Mouse (Mus musculus): ENCODE results near the gene Ip6k1. TPM values are rescaled to one million over a fixed set of nuclear protein-coding genes. Genes with fewer than 3 reads are reported as not detected.

The Ip6k1 gene
- 10 to 100 TPM; 45.2 to 48.0 TPM for total RNA-seq (2021)

DNA sequence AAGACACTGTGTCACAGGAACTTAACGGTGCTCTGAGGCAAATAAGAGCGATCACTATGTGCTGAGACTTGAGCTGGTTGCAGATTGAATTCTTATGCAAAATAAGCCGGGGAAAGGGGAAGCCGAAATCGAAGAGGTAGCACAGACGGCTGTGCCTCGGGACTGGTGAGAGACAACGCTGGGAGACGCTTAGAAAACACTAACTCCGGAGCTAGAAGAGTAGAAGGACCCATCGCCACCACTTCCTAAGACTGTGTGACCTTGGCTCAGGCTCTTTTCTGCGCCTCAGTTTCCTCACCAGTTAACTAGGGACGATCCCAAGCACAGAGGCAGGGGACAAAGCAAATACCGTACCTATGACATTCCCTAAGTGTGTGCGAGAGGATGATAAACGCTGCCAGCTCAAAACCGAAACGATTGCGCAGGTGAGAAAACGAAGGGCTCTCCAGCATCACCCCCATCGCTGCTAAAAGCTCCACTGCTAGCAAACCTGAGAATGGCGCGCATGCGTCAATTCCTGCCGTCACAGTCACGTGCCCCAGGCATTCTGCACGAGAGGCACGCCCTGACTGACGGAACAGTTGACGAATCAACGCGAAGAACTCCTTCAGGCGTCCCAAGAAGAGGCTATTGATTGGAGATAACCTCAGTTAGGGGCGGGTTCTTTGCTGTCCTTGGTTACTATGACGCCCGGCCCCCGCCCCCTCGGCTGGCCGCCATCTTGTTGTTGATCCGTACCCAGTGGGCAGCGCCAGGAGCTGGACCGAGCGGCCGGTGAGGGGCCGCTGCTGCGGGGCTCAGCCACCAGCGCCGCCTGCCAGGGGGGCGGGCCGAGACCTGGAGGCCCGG, at the start of gene Ip6k1:
Ip6k1 (plus strand) TSS at position 580 of the 849 bp plus-strand sequence.
- DNase-seq: peak; percentile 99 to 100
- intact Hi-C loops (cut with DNase I): loop anchor here (2.0 kb wide), 1 partner anchor 49 kb away; no protein-coding TSS in a partner anchor

DNA sequence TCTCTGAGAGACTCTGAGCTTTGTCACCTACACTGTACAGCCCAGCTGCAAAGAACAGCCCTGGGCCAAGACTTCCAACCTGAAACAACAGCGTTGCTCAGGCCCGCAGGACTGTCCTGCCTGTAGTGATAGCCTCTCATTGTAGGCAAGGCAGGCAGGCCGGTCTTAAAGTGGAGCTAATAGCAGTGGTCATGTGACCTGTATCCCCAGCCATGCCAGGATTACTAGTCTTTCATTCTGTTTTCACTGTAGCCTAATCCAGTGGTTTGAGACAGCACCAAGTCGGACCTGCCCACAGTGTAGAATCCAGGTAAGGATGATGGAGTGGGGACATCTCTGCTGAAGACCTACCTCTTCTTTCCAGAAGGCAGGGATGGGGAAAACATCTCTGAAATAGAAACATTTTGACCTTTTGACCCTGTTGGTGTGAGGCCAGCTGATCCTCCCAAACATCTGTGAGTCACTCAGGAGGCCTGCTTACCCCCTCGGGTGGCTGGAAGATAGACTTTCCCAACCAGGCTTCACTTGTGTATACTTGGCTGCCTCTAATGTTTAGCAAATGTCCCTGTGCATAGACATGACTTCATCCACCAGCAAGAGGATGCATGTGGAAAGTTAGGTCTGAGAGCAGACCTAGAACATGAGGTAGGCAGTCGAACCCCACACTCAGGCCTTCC, 46.5 kb upstream of the Ip6k1 start:
- intact Hi-C loops (cut with DNase I): no loop called here
- DNase-seq: no peak

DNA sequence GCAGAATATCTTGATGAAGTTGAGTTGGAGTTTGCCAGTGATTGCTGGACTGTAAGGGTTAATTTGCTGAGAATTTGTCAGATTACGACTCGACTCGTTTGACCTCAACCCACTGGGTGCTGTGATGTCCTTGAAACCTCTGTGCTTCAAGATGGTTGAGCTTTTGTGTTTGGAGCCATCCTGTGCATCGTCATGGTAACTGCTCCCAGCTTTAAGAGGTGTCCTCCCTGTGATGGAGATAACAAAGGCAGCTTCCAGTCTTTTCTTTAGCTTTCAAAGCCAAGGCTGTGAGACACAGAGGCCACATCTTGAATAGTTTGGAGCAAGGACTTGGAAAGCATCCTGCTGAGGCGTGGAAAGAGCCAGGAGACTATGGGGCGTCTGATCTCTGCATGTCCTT, 45.2 kb upstream of the Ip6k1 start:
- no peak for DNase-seq
- intact Hi-C loops (cut with DNase I): no loop called here

DNA sequence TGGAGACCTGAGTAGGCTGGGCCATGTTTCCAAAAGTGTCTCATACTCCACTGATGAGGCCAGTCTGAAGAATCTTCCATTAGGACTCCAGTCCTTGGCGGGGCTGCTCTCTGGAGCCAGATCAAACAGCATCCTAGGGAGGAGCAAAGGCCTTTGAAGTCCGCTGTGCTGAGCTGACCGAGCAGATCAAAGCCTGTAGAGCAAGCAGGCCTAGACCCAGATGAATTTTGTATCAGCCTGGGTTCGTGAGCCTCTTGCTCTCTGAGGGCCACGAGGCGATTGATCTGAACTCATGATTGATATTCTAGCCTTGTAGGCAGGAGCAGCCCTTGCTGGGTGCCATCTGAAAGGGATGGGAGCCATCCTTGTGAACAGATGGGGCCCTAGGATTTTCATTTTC, 42.4 kb upstream of the Ip6k1 start:
- intact Hi-C loops (cut with DNase I): loop anchor here (5.0 kb wide), 1 partner anchor 92 kb away; the partner anchor contains the start of gene Amigo3
- DNase-seq: no peak

DNA sequence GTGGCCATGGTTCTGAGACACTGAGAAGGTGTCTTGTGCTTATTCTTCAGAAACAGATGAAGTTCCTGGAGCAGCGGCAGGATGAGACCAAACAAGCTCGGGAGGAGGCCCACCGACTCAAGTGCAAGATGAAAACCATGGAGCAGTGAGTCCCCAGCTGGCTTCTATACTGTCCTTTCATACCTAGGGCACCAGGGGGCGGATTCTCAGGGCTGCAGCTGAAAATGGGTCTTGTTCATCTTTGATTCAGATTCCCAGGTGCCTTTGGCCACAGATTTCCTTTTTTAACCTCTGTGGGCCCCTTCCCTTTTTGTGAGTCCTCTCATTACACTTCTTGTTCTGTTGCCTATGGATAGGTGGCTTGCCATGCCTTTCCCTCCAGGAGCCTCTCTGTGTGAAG, 41.4 kb upstream of the Ip6k1 start:
- intact Hi-C loops (cut with DNase I): loop anchor here (5.0 kb wide), 1 partner anchor 91 kb away; the partner anchor contains the start of gene Amigo3
- no peak for DNase-seq

DNA sequence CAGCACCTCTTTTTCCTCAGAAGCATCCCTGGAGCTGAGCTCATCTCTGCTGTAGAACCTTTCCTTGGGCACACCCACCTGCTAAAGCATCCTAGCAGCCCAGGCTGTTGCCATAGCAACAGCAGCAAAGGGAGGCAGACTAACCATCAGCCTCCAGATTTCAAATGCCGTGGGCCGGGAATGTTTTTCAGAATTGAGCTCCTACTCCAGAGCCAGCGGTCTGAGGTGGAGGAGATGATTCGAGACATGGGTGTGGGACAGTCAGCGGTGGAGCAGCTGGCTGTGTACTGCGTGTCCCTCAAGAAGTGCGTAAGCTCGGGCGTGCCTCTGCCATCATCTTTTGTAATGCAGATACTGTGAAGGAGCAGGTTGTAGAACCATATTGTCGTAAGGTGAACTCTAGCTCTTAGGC, 40.9 kb upstream of the Ip6k1 start:
- no peak for DNase-seq
- intact Hi-C loops (cut with DNase I): loop anchor here (5.0 kb wide), 1 partner anchor 91 kb away; the partner anchor contains the start of gene Amigo3

- intact Hi-C loops (cut with DNase I): loop anchor here (5.0 kb wide), 1 partner anchor 90 kb away; the partner anchor contains the start of gene Amigo3
- DNase-seq: no peak
Observed at GRCm38 (mm10) chr9:107961881-107962280, 40.4 kb upstream of the Ip6k1 start.

- intact Hi-C loops (cut with DNase I): loop anchor here (1.0 to 5.0 kb wide), 4 partner anchors 23 to 104 kb away; partner anchors contain the start of gene Amigo3
- DNase-seq: no peak
Observed at GRCm38 (mm10) chr9:107962916-107963315, 39.4 kb upstream of the Ip6k1 start.

GRCm38 (mm10) chr9:107963700-107964099, 38.6 kb upstream of the Ip6k1 start:
- peak; percentile 83 to 86 for DNase-seq
- intact Hi-C loops (cut with DNase I): loop anchor here (1.0 to 5.0 kb wide), 4 partner anchors 23 to 104 kb away; partner anchors contain the start of gene Amigo3

GRCm38 (mm10) chr9:107964681-107965080, 37.6 kb upstream of the Ip6k1 start:
- intact Hi-C loops (cut with DNase I): loop anchor here (5.0 kb wide), 1 partner anchor 88 kb away; the partner anchor contains the start of gene Amigo3

DNA sequence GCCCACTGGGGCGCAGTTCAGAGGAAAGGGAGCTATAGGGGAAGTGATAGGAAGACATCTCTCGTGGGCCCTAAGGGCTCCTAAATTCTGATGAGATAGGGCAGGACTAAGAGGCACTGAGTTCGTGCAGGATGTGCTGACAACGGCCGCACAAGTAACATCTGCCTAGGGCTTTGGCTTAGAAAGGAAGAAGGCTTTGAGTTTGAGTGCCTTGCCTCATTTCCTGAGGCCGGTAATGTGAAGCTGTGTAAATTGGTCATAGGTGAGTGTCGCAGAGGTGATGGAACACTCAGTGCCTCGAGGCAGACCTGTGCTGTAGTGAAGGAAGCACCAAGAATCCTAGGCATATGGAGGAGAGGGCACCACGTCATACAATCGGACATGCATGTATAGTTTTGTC, 35.6 kb upstream of the Ip6k1 start:
- no peak for DNase-seq
- intact Hi-C loops (cut with DNase I): no loop called here

More at GRCm38 (mm10) chr9:107964681-107965080, 37.6 kb upstream of the Ip6k1 start:
- DNase-seq: no peak

DNA sequence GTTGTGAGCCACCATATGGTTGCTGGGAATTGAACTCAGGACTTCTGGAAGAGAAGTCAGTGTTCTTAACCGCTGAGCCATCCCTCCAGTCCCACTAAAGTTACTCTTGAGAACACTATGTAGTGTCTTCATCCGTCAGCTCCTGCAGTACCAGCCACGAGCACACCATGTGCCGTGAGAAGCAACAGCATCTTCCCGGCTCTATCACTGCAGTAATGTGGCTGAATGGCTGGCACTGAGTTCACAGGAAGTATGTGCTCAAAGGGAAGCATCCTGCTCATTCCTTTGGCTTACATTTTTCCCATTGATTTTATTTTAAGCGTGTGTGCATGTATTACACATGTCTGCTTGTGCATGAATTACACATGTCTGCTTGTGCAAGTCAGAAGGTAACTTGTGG, 34.9 kb upstream of the Ip6k1 start:
- intact Hi-C loops (cut with DNase I): no loop called here
- DNase-seq: no peak

DNA sequence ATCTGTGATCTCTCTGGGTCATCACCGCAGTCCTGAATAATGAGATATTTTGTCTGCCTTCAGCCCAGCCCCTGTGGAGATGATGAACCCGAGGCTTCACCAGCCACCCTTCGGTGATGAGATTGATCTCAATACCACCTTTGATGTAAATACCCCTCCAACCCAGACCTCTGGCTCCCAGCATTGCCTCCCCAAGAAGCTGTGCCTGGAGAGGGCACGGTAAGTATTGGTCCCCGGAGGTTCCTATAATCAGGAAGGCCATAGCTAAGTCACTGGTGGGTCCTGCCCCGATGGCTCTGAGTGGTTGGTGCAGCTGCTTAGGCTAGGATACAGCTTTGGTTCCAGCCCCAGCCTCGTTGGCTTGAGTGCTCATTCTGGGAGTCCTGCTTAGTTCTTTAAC, 33.8 kb upstream of the Ip6k1 start:
- intact Hi-C loops (cut with DNase I): no loop called here
- DNase-seq: no peak

DNA sequence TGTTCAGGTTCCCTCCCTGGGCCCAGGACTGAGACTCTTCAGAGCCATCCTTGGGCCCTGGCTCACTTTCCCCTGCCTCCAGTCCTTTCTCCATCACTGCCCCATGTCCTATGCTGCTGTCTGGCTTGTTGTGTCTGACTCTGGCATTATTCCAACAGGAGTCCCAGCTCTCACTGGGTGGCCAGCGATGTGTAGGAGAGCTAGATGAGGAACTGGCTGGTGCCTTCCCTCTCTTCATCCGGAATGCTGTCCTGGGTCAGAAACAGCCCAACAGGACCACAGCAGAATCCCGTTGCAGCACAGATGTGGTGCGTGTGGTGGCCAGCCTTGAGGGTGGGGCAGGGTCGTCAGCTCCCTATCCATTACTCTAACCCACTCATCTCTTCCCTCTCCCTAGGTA, 32.0 kb upstream of the Ip6k1 start:
- intact Hi-C loops (cut with DNase I): no loop called here
- DNase-seq: no peak

- intact Hi-C loops (cut with DNase I): no loop called here
- DNase-seq: peak; percentile 32
Observed at GRCm38 (mm10) chr9:107971690-107972541, 30.4 kb upstream of the Ip6k1 start.

GRCm38 (mm10) chr9:107974491-107975171, 27.7 kb upstream of the Ip6k1 start:
- intact Hi-C loops (cut with DNase I): no loop called here
- DNase-seq: no peak

DNA sequence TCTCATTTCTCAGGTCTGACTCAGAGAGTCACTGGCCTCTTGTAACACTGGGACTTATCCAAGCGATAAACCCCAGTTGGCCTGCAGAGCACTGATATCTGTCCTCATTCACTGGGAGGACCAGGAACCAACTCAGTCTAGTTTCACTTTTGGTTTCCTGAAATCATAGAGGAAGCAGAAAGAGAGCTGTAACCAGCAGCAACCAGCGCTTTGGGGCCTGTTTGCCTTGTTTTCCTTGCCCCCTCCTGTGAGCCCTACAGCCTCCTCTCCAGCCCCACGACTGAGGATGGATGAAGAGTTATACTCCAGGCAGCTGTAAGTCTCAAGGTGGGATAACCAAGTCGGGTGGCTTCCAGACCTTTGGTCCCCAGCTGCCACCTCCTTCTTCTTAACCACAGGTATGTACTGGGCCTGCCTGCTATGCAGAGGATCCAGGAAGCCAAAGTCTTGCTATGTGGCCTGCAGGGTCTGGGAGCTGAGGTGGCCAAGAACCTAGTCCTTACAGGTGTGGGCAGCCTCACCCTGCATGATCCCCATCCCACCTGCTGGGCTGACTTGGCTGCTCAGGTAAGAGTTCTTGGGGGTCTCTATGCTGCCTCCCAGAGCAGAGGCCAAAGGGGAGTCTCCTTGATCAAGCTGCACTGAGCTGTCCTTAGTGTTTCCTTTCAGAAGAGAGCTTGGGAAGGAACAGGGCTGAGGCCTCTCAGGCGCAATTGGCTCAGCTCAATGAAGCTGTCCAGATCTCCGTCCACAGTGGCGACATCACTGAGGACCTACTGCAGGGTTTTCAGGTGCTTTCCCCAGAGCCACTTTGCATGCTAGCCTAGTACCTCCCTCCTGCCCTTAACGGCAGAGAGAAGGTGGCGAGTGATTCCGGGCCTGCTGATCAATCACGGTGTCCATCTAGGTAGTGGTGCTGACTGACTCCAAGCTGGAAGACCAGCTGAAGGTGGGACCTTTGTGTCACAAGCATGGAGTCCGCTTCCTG, 26.6 kb upstream of the Ip6k1 start, which contains the start of gene Uba7:
Uba7 (plus strand) TSS at position 107 of the 988 bp plus-strand sequence.
- peak; percentile 49 to 56 for DNase-seq
- intact Hi-C loops (cut with DNase I): no loop called here

- intact Hi-C loops (cut with DNase I): no loop called here
- no peak for DNase-seq
Observed at GRCm38 (mm10) chr9:107978815-107979214, 23.5 kb upstream of the Ip6k1 start.
